ENCODE assay signal across 9 mouse cellular contexts in genomic region chrX:103164948-103165605, GRCm38 (mm10). TPM values are rescaled to one million over a fixed set of nuclear protein-coding genes. Genes with fewer than 3 reads are reported as not detected.
A peak's percentile ranks its signal among the peaks of the same experiment; 100 is the strongest.
DNase-seq lines count a peak whose midpoint lies in the region; ATAC-seq and TF ChIP-seq lines count a peak whose summit lies in the region.
"Not testable (repeated sequence)": the region's sequence is repeated elsewhere in the genome, so short reads cannot be mapped to it uniquely, and the experiment has no call there.
"Had no signal": no experiment of that assay in that cellular context is flagged by ENCODE, and none has a peak within 500 bp of the region (broad histone marks: within the 10 kb centered on the region; RNA-seq: fewer than 3 reads in every experiment).

No protein-coding gene starts in this region.

- H3K9me3 ChIP-seq in embryonic facial prominence, embryonic 12.5 days; forebrain, embryonic 16.5 days (ENCODE audit: control insufficient read depth, low read length); intestine, postnatal 0 days (ENCODE audit: control insufficient read depth); liver, embryonic 12.5 days (replicated peaks); midbrain, embryonic 10.5 days (replicated peaks); neural tube, embryonic 15.5 days (replicated peaks): not testable (repeated sequence)

- peaks cover 11% of the 10 kb centered on the region; the same call in 1 of the 2 replicates for H3K27me3 ChIP-seq in embryonic facial prominence, embryonic 12.5 days
- H3K27me3 ChIP-seq in forebrain, embryonic 16.5 days (replicated peaks; ENCODE audit: control insufficient read depth, insufficient read depth, low read length); intestine, postnatal 0 days (replicated peaks; ENCODE audit: control insufficient read depth, insufficient read depth, low read length): not testable (repeated sequence)
- peaks cover 25% of the 10 kb centered on the region for H3K27me3 ChIP-seq in liver, embryonic 12.5 days (replicated peaks)
- peaks cover 43% of the 10 kb centered on the region for H3K27me3 ChIP-seq in midbrain, embryonic 10.5 days (ENCODE audit: low read depth, poor library complexity, severe bottlenecking)
- peaks cover 19% of the 10 kb centered on the region; the same call in 1 of the 2 replicates for H3K27me3 ChIP-seq in neural tube, embryonic 15.5 days (replicated peaks)

- ATAC-seq in embryonic facial prominence, embryonic 12.5 days (ENCODE audit: insufficient number of reproducible peaks, insufficient read depth, low FRiP score, low TSS enrichment) = peak; percentile 81
- peak; percentile 96 for ATAC-seq in forebrain, embryonic 16.5 days
- peak; percentile 22 to 53; a peak in 2 of 4 replicates for ATAC-seq in hematopoietic stem cell, adult 5-6 weeks (replicated peaks in 1 of 2; ENCODE audit: insufficient read depth in 1 of 2, low FRiP score in 2 of 2, low TSS enrichment in 1 of 2, low read depth in 1 of 2, poor library complexity in 2 of 2, severe bottlenecking in 2 of 2)
- ATAC-seq in intestine, postnatal 0 days = peak; percentile 74
- peak; percentile 90 for ATAC-seq in liver, embryonic 12.5 days
- ATAC-seq in neural tube, embryonic 15.5 days (ENCODE audit: low FRiP score) = peak; percentile 86; the same call in 1 of the 2 replicates

- 20% methylated on average over 51 of the region's 83 CpGs for WGBS in embryonic facial prominence, embryonic 12.5 days
- 27% methylated on average over 38 of the region's 83 CpGs for WGBS in forebrain, embryonic 16.5 days
- WGBS in intestine, postnatal 0 days = 32% methylated on average over 32 of the region's 83 CpGs
- 11% methylated on average over 33 of the region's 83 CpGs for WGBS in liver, embryonic 12.5 days (ENCODE audit: insufficient replicate concordance)
- whole genome bisulfite sequencing in midbrain, embryonic 10.5 days = 34% methylated on average over 34 of the region's 83 CpGs
- 18% methylated on average over 39 of the region's 83 CpGs for WGBS in neural tube, embryonic 15.5 days

- not testable (repeated sequence) for DNase-seq in midbrain, embryonic 10.5 days (ENCODE audit: low spot score)

- H3K9ac ChIP-seq in embryonic facial prominence, embryonic 12.5 days; intestine, postnatal 0 days (ENCODE audit: low read depth, low read length); liver, embryonic 12.5 days; neural tube, embryonic 15.5 days (replicated peaks): not testable (repeated sequence)
- H3K9ac ChIP-seq in forebrain, embryonic 16.5 days (replicated peaks; ENCODE audit: low read depth, low read length) = 0 out of 2 replicates have a peak overlapping the region, but pooled peaks have one; percentile 32

- peak overlapping the region; percentile 31 for H3K4me2 ChIP-seq in embryonic facial prominence, embryonic 12.5 days (replicated peaks)
- H3K4me2 ChIP-seq in forebrain, embryonic 16.5 days (ENCODE audit: low read length) = peak overlapping the region; percentile 39
- H3K4me2 ChIP-seq in intestine, postnatal 0 days (replicated peaks; ENCODE audit: low read depth) = peak overlapping the region; percentile 48
- peak overlapping the region; percentile 40 for H3K4me2 ChIP-seq in liver, embryonic 12.5 days
- peak overlapping the region; percentile 46 for H3K4me2 ChIP-seq in neural tube, embryonic 15.5 days

- not testable (repeated sequence) for H3K4me1 ChIP-seq in embryonic facial prominence, embryonic 12.5 days; forebrain, embryonic 16.5 days (replicated peaks; ENCODE audit: control insufficient read depth, insufficient read depth, low read length); intestine, postnatal 0 days (replicated peaks; ENCODE audit: control insufficient read depth, insufficient read depth, low read length); liver, embryonic 12.5 days; midbrain, embryonic 10.5 days; neural tube, embryonic 15.5 days

- H3K27ac ChIP-seq in embryonic facial prominence, embryonic 12.5 days; forebrain, embryonic 16.5 days (ENCODE audit: low read length); intestine, postnatal 0 days (ENCODE audit: low read depth, low read length); liver, embryonic 12.5 days; midbrain, embryonic 10.5 days (replicated peaks); neural tube, embryonic 15.5 days (replicated peaks): not testable (repeated sequence)

- not testable (repeated sequence) for TF ChIP-seq CTCF in intestine, postnatal 0 days (IDR thresholded peaks at IDR 0.05; ENCODE audit: low read depth)

- H3K36me3 ChIP-seq in embryonic facial prominence, embryonic 12.5 days; forebrain, embryonic 16.5 days (ENCODE audit: control insufficient read depth, insufficient read depth); intestine, postnatal 0 days (ENCODE audit: control insufficient read depth, insufficient read depth); liver, embryonic 12.5 days; midbrain, embryonic 10.5 days; neural tube, embryonic 15.5 days: not testable (repeated sequence)

- H3K4me3 ChIP-seq in embryonic facial prominence, embryonic 12.5 days = peak overlapping the region; percentile 22; the same call in 1 of the 2 replicates
- H3K4me3 ChIP-seq in forebrain, embryonic 16.5 days (replicated peaks; ENCODE audit: low read length) = peak overlapping the region; percentile 35
- peak overlapping the region; percentile 26; the same call in 1 of the 2 replicates for H3K4me3 ChIP-seq in intestine, postnatal 0 days (ENCODE audit: low read depth, low read length)
- H3K4me3 ChIP-seq in liver, embryonic 12.5 days = not testable (repeated sequence)
- H3K4me3 ChIP-seq in midbrain, embryonic 10.5 days = peak overlapping the region; percentile 44
- peak overlapping the region; percentile 36 for H3K4me3 ChIP-seq in neural tube, embryonic 15.5 days (replicated peaks)

RNA-seq across cellular contexts. Expression of gene Nap1l2, which starts 21.4 kb away (rescaled TPM):
- polyA plus RNA-seq in embryonic facial prominence, embryonic 12.5 days (2016; fragmentation: Nextera tagmentation; extraction: Ambion mirVana) = 8.4 and 9.4 TPM in 2 replicates
- 46.4 and 55.0 TPM in 2 replicates for polyA plus RNA-seq in forebrain, embryonic 16.5 days (2015; fragmentation: Nextera tagmentation; extraction: Ambion mirVana)
- total RNA-seq in hematopoietic stem cell, adult 5-6 weeks (2017) = 0.56 TPM in 1 of 2 replicates, not detected in the other
- 1.0 and 1.3 TPM in 2 replicates for polyA plus RNA-seq in intestine, postnatal 0 days (2015; fragmentation: Nextera tagmentation; extraction: Ambion mirVana)
- polyA plus RNA-seq in liver, embryonic 12.5 days (2016; fragmentation: Nextera tagmentation; extraction: Ambion mirVana) = 0.24 and 0.27 TPM in 2 replicates
- polyA plus RNA-seq in midbrain, embryonic 10.5 days (2016; fragmentation: Nextera tagmentation; extraction: Ambion mirVana) = 7.4 and 13.3 TPM in 2 replicates
- polyA plus RNA-seq in neural tube, embryonic 15.5 days (2015; fragmentation: Nextera tagmentation; extraction: Ambion mirVana) = 112 and 129 TPM in 2 replicates
- total RNA-seq: gastrocnemius, postnatal 14 days; heart, postnatal 36 days had no signal

Comparison
In these comparisons a context has a peak if more than half of its experiments do, and no peak if none do; other contexts are left out.
1. ATAC-seq: peak in every context shown above with its lines; median percentile 96 in forebrain, embryonic 16.5 days; 90 in liver, embryonic 12.5 days; 86 in neural tube, embryonic 15.5 days; 81 in embryonic facial prominence, embryonic 12.5 days; 74 in intestine, postnatal 0 days; 38 in hematopoietic stem cell, adult 5-6 weeks.